ENCODE assay signal across 20 mouse cellular contexts in genomic region chr4:16455551-16455950, GRCm38 (mm10).
"Had no signal": no experiment of that assay in that cellular context is flagged by ENCODE, and none has a peak within 500 bp of the region (broad histone marks: within the 10 kb centered on the region; RNA-seq: fewer than 3 reads in every experiment).

No protein-coding gene starts in this region.

- H3K4me3 ChIP-seq: lung, embryonic 15.5 days; megakaryocyte, embryonic 14.5 days; myocyte; neural tube, embryonic 13.5 days; neural tube, embryonic 15.5 days; stomach, embryonic 15.5 days had no signal

- DNase-seq: liver, postnatal 0 days; lung, adult 2 months; lung, postnatal 14 days; lung, postnatal 36 days; midbrain, embryonic 14.5 days; right cerebral cortex, postnatal 14 days; thymus, adult 2 months; thymus, postnatal 25 days; thymus, postnatal 4 days had no signal

- H3K27me3 ChIP-seq: lung, embryonic 15.5 days; megakaryocyte, embryonic 14.5 days; neural tube, embryonic 13.5 days; neural tube, embryonic 15.5 days; stomach, embryonic 15.5 days had no signal

- H3K4me1 ChIP-seq: lung, embryonic 15.5 days; megakaryocyte, embryonic 14.5 days; neural tube, embryonic 13.5 days; neural tube, embryonic 15.5 days; stomach, embryonic 15.5 days had no signal

- ATAC-seq: liver, postnatal 0 days; lung, postnatal 0 days; midbrain, embryonic 16.5 days had no signal

- H3K9ac ChIP-seq: liver, postnatal 0 days; lung, embryonic 15.5 days; neural tube, embryonic 13.5 days; neural tube, embryonic 15.5 days; stomach, embryonic 15.5 days had no signal

- H3K9me3 ChIP-seq: lung, embryonic 15.5 days; megakaryocyte, embryonic 14.5 days; neural tube, embryonic 13.5 days; neural tube, embryonic 15.5 days; stomach, embryonic 15.5 days had no signal

- H3K4me2 ChIP-seq: lung, embryonic 15.5 days; midbrain, embryonic 11.5 days; neural tube, embryonic 13.5 days; neural tube, embryonic 15.5 days; stomach, embryonic 15.5 days had no signal

- H3K27ac ChIP-seq: lung, embryonic 15.5 days; macrophage; neural tube, embryonic 13.5 days; neural tube, embryonic 15.5 days; stomach, embryonic 15.5 days; stomach, postnatal 0 days had no signal

- H3K36me3 ChIP-seq: lung, embryonic 15.5 days; neural tube, embryonic 13.5 days; neural tube, embryonic 15.5 days; stomach, embryonic 15.5 days had no signal
